Mouse (Mus musculus): ENCODE data around the gene Enox1. TPM values are rescaled to one million over a fixed set of nuclear protein-coding genes. Genes with fewer than 3 reads are reported as not detected.

Gene Enox1
- total and polyA plus RNA-seq, 2 experiments from 2014 or later = 23.1 to 49.6 TPM

DNA sequence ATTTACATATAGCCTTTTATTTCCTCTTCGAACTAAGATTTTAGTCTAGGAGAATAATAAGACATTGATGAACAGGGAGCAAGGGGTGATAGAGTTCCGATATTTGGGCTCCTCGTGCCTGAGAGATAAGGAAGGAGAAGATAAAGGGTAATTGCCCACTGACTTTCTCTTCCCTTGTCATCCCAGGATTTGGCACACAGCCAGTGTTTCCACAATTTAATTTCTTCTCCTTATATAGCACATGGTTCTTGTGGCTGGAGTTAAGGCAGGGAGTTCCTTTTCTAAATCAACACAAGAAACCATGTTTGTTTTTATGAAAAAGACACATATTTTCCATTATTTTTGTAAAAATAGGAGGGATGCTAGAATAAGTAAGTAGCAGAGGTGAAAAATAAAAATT is 299.5 kb downstream of the Enox1 start:
- H3K27me3 ChIP-seq (ENCODE audit: insufficient read depth, low read length) = no peaks in the 10 kb centered on the region
- no peaks in the 10 kb centered on the region for H3K9me3 ChIP-seq (ENCODE audit: low read length)
- H3K36me3 ChIP-seq (ENCODE audit: insufficient read depth, low read length) = no peaks in the 10 kb centered on the region
- no peak overlapping the region for H3K4me2 ChIP-seq (ENCODE audit: low read depth, low read length, poor library complexity, severe bottlenecking)
- H3K4me1 ChIP-seq (ENCODE audit: insufficient read depth, low read length) = no peaks in the 10 kb centered on the region
- no peak for TF ChIP-seq CTCF (IDR thresholded peaks at IDR 0.05)
- no peak overlapping the region for H3K27ac ChIP-seq (ENCODE audit: low read depth, low read length)
- H3K4me3 ChIP-seq (ENCODE audit: low read depth, low read length) = no peak overlapping the region
- no peak for ATAC-seq (ENCODE audit: low FRiP score)
- WGBS = 63% methylated on average over 3 of the region's 3 CpGs
- no peak overlapping the region for H3K9ac ChIP-seq (replicated peaks; ENCODE audit: low read length, poor library complexity, severe bottlenecking)
- DNase-seq (ENCODE audit: low spot score) = peak; percentile 24

GRCm38 (mm10) chr14:77456876-77457275 is 300.3 kb downstream of the Enox1 start:
- ATAC-seq (ENCODE audit: low FRiP score) (no peak), DNase-seq (ENCODE audit: low spot score) (peak; percentile 60)
- Histone ChIP-seq H3K9ac (replicated peaks; ENCODE audit: low read length, poor library complexity, severe bottlenecking) (no peak overlapping the region), H3K4me2 (ENCODE audit: low read depth, low read length, poor library complexity, severe bottlenecking) (no peak overlapping the region), H3K4me1 (ENCODE audit: insufficient read depth, low read length) (no peaks in the 10 kb centered on the region), H3K36me3 (ENCODE audit: insufficient read depth, low read length) (no peaks in the 10 kb centered on the region), H3K4me3 (ENCODE audit: low read depth, low read length) (no peak overlapping the region), H3K9me3 (ENCODE audit: low read length) (no peaks in the 10 kb centered on the region), H3K27me3 (ENCODE audit: insufficient read depth, low read length) (no peaks in the 10 kb centered on the region), H3K27ac (ENCODE audit: low read depth, low read length) (no peak overlapping the region)
- 57% methylated on average over 7 of the region's 7 CpGs for WGBS
- no peak for TF ChIP-seq CTCF (IDR thresholded peaks at IDR 0.05)

DNA sequence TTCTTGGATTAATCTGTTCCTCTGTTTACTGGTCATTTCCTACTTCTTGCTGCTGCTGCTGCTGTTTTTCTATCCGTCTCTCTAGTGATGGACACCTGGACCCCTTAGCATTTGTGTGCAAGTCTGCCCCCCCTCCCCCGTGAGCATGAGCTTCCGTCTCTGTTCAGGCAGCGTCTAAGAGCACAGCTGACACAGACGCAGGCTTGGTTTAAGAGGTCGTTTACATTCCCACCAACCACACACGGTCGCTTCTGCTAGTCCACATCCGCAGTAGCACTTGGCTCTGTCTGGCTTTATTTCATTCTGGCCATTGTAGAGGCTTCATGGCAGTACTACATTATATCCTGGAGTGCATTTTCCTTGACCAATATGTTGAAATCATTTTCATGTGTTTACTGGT is 301.7 kb downstream of the Enox1 start:
- H3K27me3 ChIP-seq (ENCODE audit: insufficient read depth, low read length) = no peaks in the 10 kb centered on the region
- DNase-seq (ENCODE audit: low spot score) (no peak), ATAC-seq (ENCODE audit: low FRiP score) (no peak)
- no peak overlapping the region for H3K4me3 ChIP-seq (ENCODE audit: low read depth, low read length)
- H3K9me3 ChIP-seq (ENCODE audit: low read length) = no peaks in the 10 kb centered on the region
- no peaks in the 10 kb centered on the region for H3K4me1 ChIP-seq (ENCODE audit: insufficient read depth, low read length)
- no peak overlapping the region for H3K9ac ChIP-seq (replicated peaks; ENCODE audit: low read length, poor library complexity, severe bottlenecking)
- H3K4me2 ChIP-seq (ENCODE audit: low read depth, low read length, poor library complexity, severe bottlenecking) = no peak overlapping the region
- TF ChIP-seq CTCF (IDR thresholded peaks at IDR 0.05) = no peak
- H3K36me3 ChIP-seq (ENCODE audit: insufficient read depth, low read length) = no peaks in the 10 kb centered on the region
- WGBS = 39% methylated on average over 9 of the region's 9 CpGs
- no peak overlapping the region for H3K27ac ChIP-seq (ENCODE audit: low read depth, low read length)

DNA sequence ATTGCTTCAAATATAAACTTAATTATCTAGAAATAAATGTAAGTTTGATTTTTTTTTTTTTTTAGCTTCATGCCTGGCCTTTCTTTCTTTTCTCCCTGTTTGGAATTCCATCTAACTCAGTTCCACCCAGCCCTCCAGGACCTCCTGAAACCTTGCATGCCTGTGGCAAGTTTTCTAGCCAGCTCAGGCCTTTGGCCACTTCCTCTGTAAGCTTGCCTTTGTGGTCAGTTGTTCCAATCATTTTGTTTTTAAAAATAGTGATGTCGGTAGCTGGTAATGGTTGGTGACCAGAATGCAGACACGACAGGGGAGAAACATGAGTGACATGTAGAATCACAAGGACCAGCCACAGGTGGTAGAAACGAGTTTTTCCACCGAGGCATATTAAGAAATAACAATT is 307.4 kb downstream of the Enox1 start:
- 93% methylated on average over 4 of the region's 4 CpGs for WGBS
- H3K4me2 ChIP-seq (ENCODE audit: low read depth, low read length, poor library complexity, severe bottlenecking) = no peak overlapping the region
- H3K9me3 ChIP-seq (ENCODE audit: low read length) = no peaks in the 10 kb centered on the region
- ATAC-seq (ENCODE audit: low FRiP score) (no peak), DNase-seq (ENCODE audit: low spot score) (no peak)
- no peak overlapping the region for H3K4me3 ChIP-seq (ENCODE audit: low read depth, low read length)
- no peak overlapping the region for H3K27ac ChIP-seq (ENCODE audit: low read depth, low read length)
- H3K36me3 ChIP-seq (ENCODE audit: insufficient read depth, low read length) = no peaks in the 10 kb centered on the region
- no peak for TF ChIP-seq CTCF (IDR thresholded peaks at IDR 0.05)
- no peaks in the 10 kb centered on the region for H3K4me1 ChIP-seq (ENCODE audit: insufficient read depth, low read length)
- no peaks in the 10 kb centered on the region for H3K27me3 ChIP-seq (ENCODE audit: insufficient read depth, low read length)
- no peak overlapping the region for H3K9ac ChIP-seq (replicated peaks; ENCODE audit: low read length, poor library complexity, severe bottlenecking)

GRCm38 (mm10) chr14:77464782-77465181 is 308.2 kb downstream of the Enox1 start:
- Histone ChIP-seq H3K9ac (replicated peaks; ENCODE audit: low read length, poor library complexity, severe bottlenecking) (no peak overlapping the region), H3K4me3 (ENCODE audit: low read depth, low read length) (no peak overlapping the region), H3K9me3 (ENCODE audit: low read length) (no peaks in the 10 kb centered on the region), H3K4me1 (ENCODE audit: insufficient read depth, low read length) (no peaks in the 10 kb centered on the region), H3K4me2 (ENCODE audit: low read depth, low read length, poor library complexity, severe bottlenecking) (no peak overlapping the region), H3K27me3 (ENCODE audit: insufficient read depth, low read length) (no peaks in the 10 kb centered on the region), H3K36me3 (ENCODE audit: insufficient read depth, low read length) (no peaks in the 10 kb centered on the region), H3K27ac (ENCODE audit: low read depth, low read length) (no peak overlapping the region)
- WGBS = 94% methylated on average over 4 of the region's 4 CpGs
- no peak for TF ChIP-seq CTCF (IDR thresholded peaks at IDR 0.05)
- ATAC-seq (ENCODE audit: low FRiP score) = no peak
- no peak for DNase-seq (ENCODE audit: low spot score)

- H3K9me3 ChIP-seq (ENCODE audit: low read length) = no peaks in the 10 kb centered on the region
- no peak for TF ChIP-seq CTCF (IDR thresholded peaks at IDR 0.05)
- H3K4me3 ChIP-seq (ENCODE audit: low read depth, low read length) = no peak overlapping the region
- no peaks in the 10 kb centered on the region for H3K27me3 ChIP-seq (ENCODE audit: insufficient read depth, low read length)
- DNase-seq (ENCODE audit: low spot score) (no peak), ATAC-seq (ENCODE audit: low FRiP score) (no peak)
- no peaks in the 10 kb centered on the region for H3K36me3 ChIP-seq (ENCODE audit: insufficient read depth, low read length)
- no peaks in the 10 kb centered on the region for H3K4me1 ChIP-seq (ENCODE audit: insufficient read depth, low read length)
- no peak overlapping the region for H3K27ac ChIP-seq (ENCODE audit: low read depth, low read length)
- WGBS = 21% methylated on average over 3 of the region's 3 CpGs
- H3K9ac ChIP-seq (replicated peaks; ENCODE audit: low read length, poor library complexity, severe bottlenecking) = no peak overlapping the region
- H3K4me2 ChIP-seq (ENCODE audit: low read depth, low read length, poor library complexity, severe bottlenecking) = no peak overlapping the region
Observed at GRCm38 (mm10) chr14:77470577-77470976, 314.0 kb downstream of the Enox1 start.

All from midbrain, postnatal 0 days (tissue).